Mouse (Mus musculus): ENCODE results near the gene Olfr543.

DNA sequence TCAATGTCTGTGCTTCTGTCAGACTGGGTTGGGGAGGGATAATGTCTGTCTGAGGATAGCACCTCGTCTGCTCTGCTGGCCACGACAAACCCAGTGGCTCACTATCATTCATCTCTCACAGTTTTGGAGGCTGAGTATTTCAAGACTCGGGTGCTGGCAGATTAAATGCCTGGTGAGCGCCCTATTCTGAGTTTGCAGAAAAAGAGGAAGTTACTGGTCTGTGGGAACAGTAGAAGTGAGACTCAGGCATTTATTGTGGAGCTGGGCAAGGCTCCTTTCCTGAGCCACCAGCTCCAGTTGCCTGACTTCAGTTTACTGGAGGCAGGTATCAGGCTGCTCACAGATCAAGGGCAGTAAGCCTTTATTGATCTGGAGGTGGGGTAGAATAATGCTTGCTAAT, 32.7 kb upstream of the Olfr543 start:
- TF ChIP-seq CHD2 (IDR thresholded peaks at IDR 0.05; ENCODE audit: low read length), result no peak
- no peak for TF ChIP-seq CTCF (IDR thresholded peaks at IDR 0.05 in 2 of 3, conservative IDR thresholded peaks at IDR 0.05 in 1 of 3; ENCODE audit: control insufficient read depth in 1 of 3, insufficient read depth in 1 of 3, low read depth in 2 of 3, low read length in 3 of 3, poor library complexity in 1 of 3, severe bottlenecking in 1 of 3)
- TF ChIP-seq POLR2A (IDR thresholded peaks at IDR 0.05; ENCODE audit: control insufficient read depth in 1 of 2, insufficient read depth in 1 of 2, low read depth in 1 of 2, low read length in 2 of 2, poor library complexity in 1 of 2), result no peak
- no peak for TF ChIP-seq TCF12 (IDR thresholded peaks at IDR 0.05; ENCODE audit: low read depth, low read length)
- no peak for TF ChIP-seq EP300 (IDR thresholded peaks at IDR 0.05; ENCODE audit: low read depth in 1 of 2, low read length in 2 of 2)
- no peak for TF ChIP-seq MAX (IDR thresholded peaks at IDR 0.05; ENCODE audit: low read length)

Measured in MEL (cell line).